Mouse (Mus musculus) brain, embryonic 14.5 days (tissue): ENCODE results near the gene Mdm4.

ENCODE experiments used
- CTCF ChIP-seq: fragments of 200-500 bp; IDR thresholded peaks from 2 replicates; pipeline ENCODE4 v1.5.1; 2012; ENCODE audit warnings: inconsistent platforms, mild to moderate bottlenecking, moderate library complexity, borderline replicate concordance; ENCODE audit not compliant: insufficient read depth, insufficient read length; ENCODE audit errors: extremely low read depth
- POLR2A ChIP-seq: fragments of 200-500 bp; IDR thresholded peaks from 2 replicates; pipeline ENCODE4 v1.6.1; 2012; ENCODE audit warnings: mild to moderate bottlenecking, inconsistent platforms, borderline replicate concordance; ENCODE audit not compliant: poor library complexity, insufficient read depth, insufficient read length, severe bottlenecking; ENCODE audit errors: extremely low read depth

DNA sequence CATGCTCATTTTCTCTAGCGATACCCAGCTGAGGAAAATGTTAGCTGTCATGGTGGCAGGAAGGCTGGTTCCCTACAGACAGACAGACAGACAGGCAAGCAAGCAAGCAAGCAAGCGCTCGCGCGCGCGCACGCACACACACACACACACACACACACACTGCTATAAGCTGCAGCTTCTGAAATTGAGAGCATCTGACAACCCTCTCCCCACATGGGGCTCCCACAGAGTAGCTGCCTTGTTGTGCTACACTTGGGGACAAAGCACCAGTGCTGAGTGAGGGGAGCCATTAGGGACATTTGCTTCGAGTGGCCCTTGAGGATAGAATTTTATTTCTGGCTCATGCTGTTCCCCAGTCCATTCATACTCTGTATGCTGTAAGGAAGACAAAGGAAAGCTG, 108.1 kb downstream of the Mdm4 start:
- TF ChIP-seq POLR2A: no peak
- no peak for TF ChIP-seq CTCF
